Mouse (Mus musculus) left cerebral cortex, postnatal 25 days (tissue): ENCODE results near the gene Mmgt2. TPM values are rescaled to one million over a fixed set of nuclear protein-coding genes. Genes with fewer than 3 reads are reported as not detected.
A peak's percentile ranks its signal among the peaks of the same experiment; 100 is the strongest.

ENCODE experiments used
- DNase-seq, 2 experiments: peaks; one replicate each; pipeline ENCODE4 v3.0.0; 2022; ENCODE audit warnings: low spot score in 2 of 2, mixed read lengths in 1 of 2
- intact Hi-C: fragments of 180-260 bp; cut with DNase I; formaldehyde crosslinking; loops from one replicate; pipeline ENCODE4 v1.15.1; 2025
- total RNA-seq, 2 experiments: library from RNA; stranded (reverse); gene quantifications; 2 replicates each; pipeline ENCODE4 v1.2.3; 2021

Mmgt2 gene
- total RNA-seq, 2 experiments from 2014 or later: 18.4 to 20.2 TPM

GRCm38 (mm10) chr11:62678778-62679354 lies 30.4 kb downstream of the Mmgt2 start:
- intact Hi-C loops: no loop called here

GRCm38 (mm10) chr11:62679954-62680353 lies 31.5 kb downstream of the Mmgt2 start:
- intact Hi-C loops: no loop called here
- DNase-seq: no peak

More at GRCm38 (mm10) chr11:62678778-62679354, 30.4 kb downstream of the Mmgt2 start:
- DNase-seq: no peak

- no peak for DNase-seq
- intact Hi-C loops: no loop called here
Observed at GRCm38 (mm10) chr11:62691592-62691991, 43.1 kb downstream of the Mmgt2 start.

GRCm38 (mm10) chr11:62693299-62694184 lies 45.1 kb downstream of the Mmgt2 start:
- peak in 1 of 2 experiments; percentile 66 for DNase-seq
- intact Hi-C loops: no loop called here

GRCm38 (mm10) chr11:62695126-62695525 lies 46.7 kb downstream of the Mmgt2 start:
- intact Hi-C loops: no loop called here
- DNase-seq: no peak

GRCm38 (mm10) chr11:62699749-62700148 lies 51.3 kb downstream of the Mmgt2 start:
- intact Hi-C loops: no loop called here
- DNase-seq: no peak

- no peak for DNase-seq
- intact Hi-C loops: no loop called here
Observed at GRCm38 (mm10) chr11:62701218-62701617, 52.8 kb downstream of the Mmgt2 start.

GRCm38 (mm10) chr11:62706141-62706540 lies 57.7 kb downstream of the Mmgt2 start:
- DNase-seq: no peak
- intact Hi-C loops: no loop called here

GRCm38 (mm10) chr11:62708252-62708651 lies 59.8 kb downstream of the Mmgt2 start:
- intact Hi-C loops: no loop called here
- DNase-seq: no peak

GRCm38 (mm10) chr11:62710657-62711056 lies 62.2 kb downstream of the Mmgt2 start:
- DNase-seq: no peak
- intact Hi-C loops: no loop called here

Other genes starting within 250 kb of the Mmgt2 start
- gene Pigl, start 190.2 kb upstream of the Mmgt2 start, total RNA-seq: 1 to 10 TPM; 5.6 to 7.6 TPM
- 100 to 1,000 TPM; 267 to 273 TPM for gene Ncor1, start 190.1 kb upstream of the Mmgt2 start, total RNA-seq
- 10 to 100 TPM; 41.4 to 44.3 TPM for gene Cenpv, start 109.4 kb upstream of the Mmgt2 start, total RNA-seq
- 1,000 to 10,000 TPM; 1,728 to 1,830 TPM for gene Ubb, start 97.5 kb upstream of the Mmgt2 start, total RNA-seq
- 10 to 100 TPM; 16.6 to 18.7 TPM for gene Trpv2, start 74.2 kb upstream of the Mmgt2 start, total RNA-seq
- 10 to 100 TPM; 18.0 to 20.0 TPM for gene Lrrc75a, start 141 bp upstream of the Mmgt2 start, total RNA-seq
- 10 to 100 TPM; 16.5 to 16.6 TPM for gene Zfp287, start 83.2 kb downstream of the Mmgt2 start, total RNA-seq
- gene Gm10428, start 104.4 kb downstream of the Mmgt2 start, total RNA-seq: not detected
- gene Zfp286, start 140.8 kb downstream of the Mmgt2 start, total RNA-seq: 10 to 100 TPM; 21.1 to 22.5 TPM
- 1 to 10 TPM; 2.0 to 3.2 TPM for gene Trim16, start 171.6 kb downstream of the Mmgt2 start, total RNA-seq
- gene Fbxw10, start 198.4 kb downstream of the Mmgt2 start, total RNA-seq: under 1 TPM; 0.39 to 0.57 TPM
- gene Tvp23b, start 230.8 kb downstream of the Mmgt2 start, total RNA-seq: 10 to 100 TPM; 28.3 to 31.0 TPM